Mouse (Mus musculus) liver, adult 2 months (tissue): Measurements from ENCODE around the gene Fga.

Experiments
- CTCF ChIP-seq: fragments of 200-500 bp; IDR thresholded peaks from 2 replicates; pipeline ENCODE4 v1.5.1; 2011; ENCODE audit warnings: low read depth, low read length, control low read depth
- POLR2A ChIP-seq: fragments of 200-500 bp; IDR thresholded peaks from 2 replicates; pipeline ENCODE4 v1.6.1; 2011; ENCODE audit warnings: low read length, control low read depth; ENCODE audit not compliant: insufficient read depth; ENCODE audit errors: extremely low read depth

DNA sequence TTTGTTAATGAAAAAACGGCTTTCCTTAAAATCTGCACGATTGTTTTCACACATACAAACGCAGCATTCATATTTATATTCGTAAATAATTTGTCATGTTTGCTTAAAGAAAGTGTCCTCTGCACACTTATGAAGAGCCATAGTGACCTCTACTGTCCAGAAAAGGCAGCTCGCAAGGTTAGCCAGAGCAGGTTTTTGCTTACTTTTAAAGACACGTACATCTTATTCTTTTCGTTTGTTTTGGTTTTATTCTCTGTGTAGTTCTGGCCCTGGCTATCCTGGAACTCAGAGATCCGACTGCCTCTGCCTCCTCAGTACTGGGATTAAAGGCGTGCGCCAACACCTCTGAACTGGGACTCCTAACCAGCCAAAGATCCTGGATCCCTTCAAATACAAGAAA is 27.9 kb downstream of the Fga start:
- TF ChIP-seq CTCF = peak; percentile 30; the same call in 1 of the 2 replicates
- TF ChIP-seq POLR2A = no peak
